Mouse (Mus musculus) lung, postnatal 0 days (tissue): ENCODE results near the gene Cd19.

ENCODE experiments used
- CTCF ChIP-seq: IDR thresholded peaks from 2 replicates; pipeline ENCODE4 v1.5.1; 2016; ENCODE audit warnings: antibody characterized with exemption, mild to moderate bottlenecking
- EP300 ChIP-seq: IDR thresholded peaks from 2 replicates; pipeline ENCODE4 v1.6.1; 2016; ENCODE audit warnings: antibody characterized with exemption, mild to moderate bottlenecking, control low read depth

GRCm38 (mm10) chr7:126460623-126461399, 46.1 kb upstream of the Cd19 start:
- TF ChIP-seq CTCF, result no peak
- TF ChIP-seq EP300, result no peak
